Mouse (Mus musculus) urinary bladder, postnatal 14 days (tissue): ENCODE measurements at regions not wholly inside any gene's neighbourhood (a gene's known extent, or its start where the extent isn't known, plus 50 kb on each side); places are given as distances from the start of the nearest gene placed in this dataset.

Experiments used
- DNase-seq: peaks from one replicate; pipeline ENCODE4 v3.0.0; 2021; ENCODE audit warnings: low spot score

DNA sequence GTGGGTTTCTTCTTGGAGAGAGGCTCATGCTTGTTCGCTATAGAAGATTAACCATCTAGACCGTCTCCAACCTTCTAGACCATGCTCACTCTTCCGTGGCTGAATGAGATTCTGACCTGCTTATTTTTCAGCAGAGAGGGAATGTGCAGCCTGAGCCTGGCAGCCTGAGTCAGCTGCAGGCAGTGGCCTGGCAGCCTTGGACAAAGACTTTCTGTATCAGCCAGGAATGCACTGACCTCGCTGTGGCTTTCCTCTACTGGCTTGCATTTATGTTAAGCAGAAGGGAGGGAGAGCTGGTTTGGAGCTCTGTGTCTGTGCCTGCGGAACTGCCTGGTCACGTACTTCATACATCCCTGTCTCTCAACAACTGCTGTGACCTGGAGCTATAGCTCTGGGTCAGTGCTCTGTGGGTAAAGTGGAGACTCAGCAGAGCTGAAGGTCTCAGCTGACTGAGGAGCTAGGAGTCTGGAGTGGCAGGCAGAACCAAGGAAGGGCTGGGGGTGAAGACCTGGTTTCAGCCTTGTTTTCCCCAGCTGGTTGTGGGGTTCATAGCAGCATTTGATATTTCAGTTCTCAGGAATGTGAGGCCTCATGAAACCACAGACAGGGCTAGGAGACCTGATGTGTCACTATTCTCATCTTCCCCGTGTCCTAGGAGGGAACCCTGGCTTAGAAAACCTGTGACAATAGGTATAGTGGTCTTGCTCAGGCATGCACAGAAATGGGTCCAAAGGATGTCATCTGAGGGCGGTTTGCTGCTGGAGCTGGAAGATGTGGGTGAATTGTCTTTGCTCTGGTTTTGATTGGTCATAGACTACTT lies 207.2 kb upstream of the Ncam1 start:
- DNase-seq: no peak

DNA sequence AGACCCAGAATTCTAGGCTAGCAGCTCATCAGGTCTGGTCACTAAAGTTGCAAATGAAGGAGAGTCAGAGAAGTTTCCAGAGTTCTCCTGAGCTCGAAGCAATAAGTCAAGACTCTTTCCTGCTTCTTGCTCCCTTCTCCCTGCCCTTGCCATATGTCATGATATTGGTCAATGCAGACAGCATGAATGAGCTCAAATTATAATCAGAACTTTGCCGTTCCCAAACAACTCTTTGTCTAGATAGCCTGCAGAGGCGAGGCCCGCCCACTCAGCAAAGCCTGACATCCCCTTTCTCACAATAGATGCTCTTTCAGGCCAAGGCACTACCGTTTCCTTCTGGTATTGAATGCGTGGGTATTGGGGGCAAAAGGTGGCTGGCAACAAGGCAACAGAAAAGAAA lies 204.0 kb upstream of the Ncam1 start:
- no peak for DNase-seq

DNA sequence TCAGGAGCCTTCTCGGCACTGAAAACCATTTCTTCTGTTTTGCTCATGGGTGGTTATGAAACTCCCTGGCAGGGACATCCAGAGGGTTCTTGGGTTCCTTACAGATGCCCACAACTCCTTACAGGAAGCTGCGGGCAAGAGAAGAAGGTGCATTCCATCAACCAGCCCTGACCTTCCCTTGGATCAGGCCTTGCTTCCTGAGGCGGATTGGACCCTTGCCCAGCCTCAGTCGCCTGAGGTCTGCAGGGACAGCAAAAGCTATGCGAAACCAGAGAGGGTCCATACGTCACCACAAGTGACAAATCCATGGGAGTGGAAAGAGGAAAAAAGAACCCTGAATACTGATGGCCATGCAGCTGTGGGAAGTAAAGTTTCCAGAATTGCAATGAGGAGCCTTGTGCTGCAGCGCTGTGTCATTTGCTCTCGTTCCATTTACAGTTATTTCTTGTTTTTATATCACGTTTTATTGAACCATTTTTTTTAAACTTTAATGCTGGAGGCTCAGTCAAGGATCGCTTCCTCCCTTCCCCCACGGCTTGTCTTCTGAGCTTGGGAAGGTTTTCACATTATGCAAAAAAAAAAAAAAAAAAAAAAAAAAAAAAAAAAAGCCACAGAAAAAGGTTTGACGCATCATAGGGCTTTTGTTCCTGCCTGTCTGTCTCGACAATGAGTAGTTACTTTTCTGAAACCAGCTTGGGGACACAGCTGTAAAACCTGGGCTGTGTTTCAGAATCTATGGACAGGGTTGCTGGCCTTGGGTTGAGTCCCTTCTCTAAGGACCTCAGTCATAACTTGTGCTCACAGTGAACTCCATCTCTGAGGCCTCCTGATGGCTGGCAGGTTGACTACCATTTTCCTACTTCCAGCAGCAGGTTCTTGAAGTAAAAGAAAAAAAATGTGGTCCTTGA lies 202.0 kb upstream of the Ncam1 start:
- no peak for DNase-seq

DNA sequence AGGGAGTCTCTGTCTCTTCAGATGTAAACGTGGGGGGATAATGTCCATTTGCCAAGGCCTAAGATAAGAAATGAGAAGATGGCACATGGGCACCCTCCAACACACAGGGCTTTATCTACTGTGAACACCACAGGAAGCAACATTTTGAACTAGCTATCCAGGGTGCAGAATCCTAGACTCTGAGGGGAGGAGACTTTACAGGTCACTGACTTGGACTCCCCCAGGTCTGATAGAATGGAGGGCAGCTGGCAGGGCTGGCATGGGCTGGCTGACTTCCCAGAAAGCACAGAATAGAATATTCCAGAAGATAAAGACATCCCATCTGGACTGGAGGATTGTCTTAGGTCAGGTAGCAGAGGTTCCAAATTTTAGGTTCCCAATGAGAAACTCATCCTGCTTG lies 201.2 kb upstream of the Ncam1 start:
- no peak for DNase-seq

GRCm38 (mm10) chr9:49998101-49998500 lies 199.4 kb upstream of the Ncam1 start:
- DNase-seq: no peak

DNA sequence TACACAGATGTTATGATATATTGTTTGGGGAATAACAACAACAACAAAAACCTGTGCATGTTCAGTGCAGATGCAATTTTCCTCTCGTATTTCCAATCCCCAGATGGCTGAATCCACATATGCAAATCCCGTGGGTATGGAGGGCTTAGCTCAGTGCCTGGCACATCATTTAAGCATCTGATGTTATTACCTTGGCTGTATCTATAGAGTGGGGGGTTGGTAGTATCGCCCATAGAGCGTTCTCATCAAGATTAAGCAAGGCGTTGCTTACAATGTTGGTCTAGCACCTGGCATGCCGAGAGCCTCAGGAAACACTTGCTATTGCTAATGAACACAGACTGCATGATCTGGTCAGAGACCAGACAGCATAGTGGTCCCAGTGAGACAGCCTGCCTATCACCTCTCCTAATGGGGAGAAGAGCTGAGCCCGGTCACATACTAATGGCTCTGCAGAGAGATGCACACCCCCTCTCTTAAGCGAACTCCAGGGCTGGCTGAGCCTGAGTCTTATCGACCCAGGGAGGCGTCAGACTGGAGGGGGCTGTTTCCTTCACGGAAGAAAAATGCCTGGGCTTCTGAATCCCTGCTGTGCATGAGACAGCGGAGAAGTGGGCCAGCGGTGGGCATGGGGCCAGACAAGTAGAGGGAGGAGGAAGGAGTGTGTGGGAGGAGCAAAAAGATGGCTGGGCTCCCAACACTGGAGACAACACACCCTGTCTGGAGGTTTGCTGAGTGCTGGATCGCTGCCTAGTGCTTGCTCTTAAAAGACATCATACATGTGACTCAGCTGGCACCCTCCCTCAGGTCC lies 190.9 kb upstream of the Ncam1 start:
- peak; percentile 87 for DNase-seq

DNA sequence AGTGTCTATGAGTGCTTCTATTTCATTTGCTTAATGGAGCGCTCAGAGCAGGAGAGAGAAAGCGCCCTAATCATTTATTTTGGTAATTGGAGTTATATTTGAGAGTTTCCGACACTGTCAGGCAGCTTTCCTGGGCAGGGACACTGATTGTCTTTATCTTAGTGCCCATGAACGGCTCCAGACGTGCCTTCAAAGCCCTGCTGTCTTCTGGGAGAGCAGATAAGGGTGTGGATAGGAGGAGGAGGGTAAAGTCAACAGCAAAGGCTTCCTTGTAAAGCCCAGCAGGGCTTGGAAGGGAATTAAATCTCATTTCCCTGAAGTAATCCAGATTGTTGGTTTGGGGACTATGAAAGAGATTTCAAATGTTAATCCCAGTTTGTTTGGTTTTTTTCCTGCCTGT lies 189.3 kb upstream of the Ncam1 start:
- DNase-seq: no peak

DNA sequence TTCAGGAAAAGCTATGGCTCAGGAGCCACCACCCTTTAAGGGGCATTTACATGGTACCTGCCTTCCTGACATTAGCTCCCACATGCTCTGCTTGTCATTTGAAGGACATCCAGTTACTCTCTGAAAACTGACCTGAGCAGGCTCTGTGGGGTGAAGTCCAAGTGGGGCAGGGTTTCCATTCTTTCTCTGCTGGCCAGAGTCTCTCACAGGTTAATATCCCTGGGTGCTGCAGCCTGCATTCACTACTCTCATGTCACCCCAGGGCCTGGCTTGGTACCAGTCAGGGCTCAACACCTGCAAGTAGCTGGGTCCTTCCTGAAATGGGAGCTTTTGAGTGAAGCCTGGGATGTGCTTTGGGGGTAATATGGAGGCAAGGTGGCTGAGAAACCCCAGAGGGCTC lies 188.8 kb upstream of the Ncam1 start:
- DNase-seq: no peak

- peak; percentile 44 for DNase-seq
Observed at GRCm38 (mm10) chr9:49980344-49981207, 181.9 kb upstream of the Ncam1 start.

DNA sequence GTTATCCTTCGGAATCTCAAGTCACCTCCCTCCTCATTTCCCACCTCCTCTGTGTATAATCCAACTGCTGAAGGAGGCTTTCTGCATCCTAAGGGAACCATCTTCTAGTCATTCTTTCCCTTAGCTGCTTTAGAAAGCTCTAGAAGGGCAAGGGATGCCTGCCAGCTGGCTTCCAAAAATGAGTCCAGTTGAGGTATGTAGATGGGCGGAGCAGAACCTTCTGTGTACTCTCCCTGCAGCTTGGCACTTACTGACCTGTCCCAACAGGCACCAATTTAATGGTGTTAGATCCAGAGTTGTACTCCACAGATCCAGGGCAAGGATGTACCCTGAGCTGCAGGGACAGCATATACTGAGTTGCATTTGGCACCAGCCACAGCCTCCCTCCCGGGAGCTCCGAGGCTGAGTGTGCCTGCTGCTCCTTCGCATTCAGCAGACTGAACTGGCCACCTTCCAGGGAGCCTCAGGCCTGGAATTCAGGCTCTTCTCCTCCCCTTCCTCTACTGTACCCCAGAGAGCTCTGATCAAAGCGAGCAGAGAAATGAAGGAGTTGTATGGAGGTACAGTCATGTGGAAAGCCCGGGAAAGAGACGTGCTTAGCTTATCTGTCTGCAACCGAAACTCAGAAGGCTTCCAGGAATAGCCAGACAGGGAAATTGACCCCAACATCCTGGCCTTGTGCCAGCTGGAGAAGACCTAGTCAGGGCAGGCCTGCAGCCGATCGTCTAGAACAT lies 177.4 kb upstream of the Ncam1 start:
- peak; percentile 75 for DNase-seq

DNA sequence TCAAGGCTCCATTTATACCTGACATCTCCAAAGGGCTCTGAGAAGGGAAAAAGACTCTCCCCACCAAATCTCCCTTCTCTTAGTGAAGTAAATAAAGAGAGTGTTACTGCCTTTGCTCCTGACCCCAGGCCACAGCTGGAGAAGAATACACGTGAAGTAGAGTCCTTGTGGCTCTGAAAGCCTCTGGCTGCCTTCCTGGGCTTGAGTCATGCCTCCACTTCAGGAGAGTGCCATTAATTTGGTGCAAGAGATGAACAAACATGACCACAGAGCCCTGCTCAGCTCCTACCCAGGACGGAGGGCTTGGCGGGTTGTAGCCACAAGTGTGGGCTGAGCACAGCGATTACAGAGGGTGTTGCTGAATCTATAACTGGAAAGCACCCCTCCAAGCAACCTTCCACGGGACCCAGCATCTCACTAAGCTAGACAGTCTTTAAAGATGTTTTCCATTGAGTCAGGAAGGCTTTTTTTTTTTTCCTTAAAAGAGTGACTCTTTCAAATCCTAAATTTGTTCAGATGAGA lies 175.3 kb upstream of the Ncam1 start:
- no peak for DNase-seq

DNA sequence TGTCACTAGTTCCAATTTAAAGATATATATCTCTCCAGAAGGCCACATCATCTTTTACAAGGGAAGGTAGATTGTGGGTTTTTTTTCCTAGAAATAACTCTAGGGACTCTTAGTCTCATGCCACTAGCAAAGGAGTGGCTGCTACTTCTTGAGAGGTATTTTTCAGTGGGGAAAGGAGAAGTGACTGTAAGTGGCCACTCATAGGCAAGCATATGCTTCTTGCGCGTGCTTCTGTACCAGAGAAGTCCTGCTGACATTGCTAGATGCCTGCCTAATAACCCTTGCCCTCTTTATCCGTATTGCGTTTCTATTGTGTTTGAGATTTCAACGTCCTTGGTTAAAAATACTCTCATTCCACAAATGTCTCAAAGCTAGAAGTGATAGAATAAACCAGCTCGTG lies 170.7 kb upstream of the Ncam1 start:
- no peak for DNase-seq

- DNase-seq: no peak
Observed at GRCm38 (mm10) chr9:49964666-49965065, 165.9 kb upstream of the Ncam1 start.

GRCm38 (mm10) chr9:49962561-49963071 lies 163.9 kb upstream of the Ncam1 start:
- no peak for DNase-seq

GRCm38 (mm10) chr9:49961965-49962364 lies 163.2 kb upstream of the Ncam1 start:
- no peak for DNase-seq

- no peak for DNase-seq
Observed at GRCm38 (mm10) chr9:49961329-49961728, 162.6 kb upstream of the Ncam1 start.

- DNase-seq: no peak
Observed at GRCm38 (mm10) chr9:49959987-49960386, 161.3 kb upstream of the Ncam1 start.

GRCm38 (mm10) chr9:49958890-49959289 lies 160.2 kb upstream of the Ncam1 start:
- no peak for DNase-seq

- no peak for DNase-seq
Observed at GRCm38 (mm10) chr9:49954601-49955000, 155.9 kb upstream of the Ncam1 start.

DNA sequence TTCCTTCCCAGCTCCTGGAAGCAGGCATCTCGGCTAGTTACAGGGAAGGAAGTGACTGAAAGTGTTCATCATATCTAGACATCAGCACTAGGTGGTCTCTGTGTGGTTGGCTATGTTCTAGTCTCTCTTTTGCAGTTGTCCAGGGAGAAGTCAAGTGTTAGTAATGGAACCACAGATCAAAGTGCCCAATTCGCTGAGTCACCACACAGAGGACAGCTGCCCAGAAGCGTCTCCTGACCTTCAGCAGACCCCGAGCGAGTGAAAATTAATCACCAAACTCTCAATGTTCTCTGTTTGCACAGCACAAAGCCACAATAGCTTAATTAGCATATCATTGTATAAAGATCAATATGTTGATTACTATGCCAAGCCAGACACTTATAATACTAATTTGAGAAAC lies 151.6 kb upstream of the Ncam1 start:
- DNase-seq: no peak
